In the genomic region with DNA sequence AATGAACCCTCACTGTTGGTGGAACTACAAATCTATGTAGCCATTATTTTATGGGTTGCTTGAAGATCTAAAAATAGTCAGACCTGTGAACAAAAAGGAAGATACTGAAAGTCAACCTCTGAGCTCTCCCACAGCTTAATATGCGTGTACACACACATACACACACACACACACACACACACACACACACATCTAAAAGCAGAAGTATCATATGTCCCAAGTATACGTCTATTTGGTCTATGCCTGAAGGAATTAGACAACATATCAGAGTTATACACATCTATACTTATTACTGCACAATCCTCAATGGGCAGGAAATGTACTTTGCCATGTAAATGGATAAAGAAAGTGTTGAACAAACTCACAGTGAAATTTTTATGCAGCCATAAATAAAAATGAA, we compare ENCODE assay signal across 25 mouse cellular contexts.
"Had no signal": no experiment of that assay in that cellular context is flagged by ENCODE, and none has a peak within 500 bp of the region (broad histone marks: within the 10 kb centered on the region; RNA-seq: fewer than 3 reads in every experiment).

No protein-coding gene starts in this region.

- H3K9ac ChIP-seq: embryonic facial prominence, embryonic 12.5 days; embryonic facial prominence, embryonic 13.5 days; embryonic facial prominence, embryonic 15.5 days; forebrain, embryonic 12.5 days; forebrain, embryonic 13.5 days; forebrain, embryonic 15.5 days; forebrain, postnatal 0 days had no signal

- H3K9me3 ChIP-seq: embryonic facial prominence, embryonic 10.5 days; embryonic facial prominence, embryonic 12.5 days; embryonic facial prominence, embryonic 13.5 days; embryonic facial prominence, embryonic 15.5 days; forebrain, embryonic 10.5 days; forebrain, embryonic 12.5 days; forebrain, embryonic 13.5 days; forebrain, embryonic 15.5 days; heart, embryonic 10.5 days had no signal

- H3K27me3 ChIP-seq: embryonic facial prominence, embryonic 12.5 days; embryonic facial prominence, embryonic 15.5 days; forebrain, embryonic 12.5 days; forebrain, embryonic 13.5 days; forebrain, embryonic 15.5 days had no signal

- H3K4me1 ChIP-seq: embryonic facial prominence, embryonic 10.5 days; embryonic facial prominence, embryonic 12.5 days; embryonic facial prominence, embryonic 13.5 days; embryonic facial prominence, embryonic 15.5 days; forebrain, embryonic 10.5 days; forebrain, embryonic 12.5 days; forebrain, embryonic 13.5 days; forebrain, embryonic 15.5 days; heart, embryonic 10.5 days had no signal

- H3K4me3 ChIP-seq: embryonic facial prominence, embryonic 10.5 days; embryonic facial prominence, embryonic 12.5 days; embryonic facial prominence, embryonic 13.5 days; embryonic facial prominence, embryonic 15.5 days; erythroblast, embryonic 14.5 days; forebrain, embryonic 10.5 days; forebrain, embryonic 12.5 days; forebrain, embryonic 13.5 days; forebrain, embryonic 15.5 days; gastrocnemius, adult 2 months; heart, adult 2 months; heart, embryonic 10.5 days had no signal

- H3K36me3 ChIP-seq: embryonic facial prominence, embryonic 10.5 days; embryonic facial prominence, embryonic 12.5 days; embryonic facial prominence, embryonic 13.5 days; embryonic facial prominence, embryonic 15.5 days; forebrain, embryonic 10.5 days; forebrain, embryonic 12.5 days; forebrain, embryonic 15.5 days; heart, embryonic 10.5 days had no signal

- H3K27ac ChIP-seq: embryonic facial prominence, embryonic 10.5 days; embryonic facial prominence, embryonic 12.5 days; embryonic facial prominence, embryonic 13.5 days; embryonic facial prominence, embryonic 15.5 days; forebrain, embryonic 10.5 days; forebrain, embryonic 12.5 days; forebrain, embryonic 13.5 days; forebrain, embryonic 15.5 days; gastrocnemius, adult 2 months; heart, adult 2 months; heart, embryonic 10.5 days had no signal

- DNase-seq: cerebellum, adult 9-11 months; cerebellum, postnatal 10 days; cerebellum, postnatal 14 days; cerebellum, postnatal 25 days; cerebellum, postnatal 36 days; embryo, embryonic 11 days; forebrain, postnatal 0 days; gastrocnemius, adult 2 months; gastrocnemius, postnatal 10 days; gastrocnemius, postnatal 14 days; gastrocnemius, postnatal 25 days; gastrocnemius, postnatal 36 days; heart, adult 11 months; heart, adult 18-20 months; heart, adult 2 months had no signal
